In the genomic region with DNA sequence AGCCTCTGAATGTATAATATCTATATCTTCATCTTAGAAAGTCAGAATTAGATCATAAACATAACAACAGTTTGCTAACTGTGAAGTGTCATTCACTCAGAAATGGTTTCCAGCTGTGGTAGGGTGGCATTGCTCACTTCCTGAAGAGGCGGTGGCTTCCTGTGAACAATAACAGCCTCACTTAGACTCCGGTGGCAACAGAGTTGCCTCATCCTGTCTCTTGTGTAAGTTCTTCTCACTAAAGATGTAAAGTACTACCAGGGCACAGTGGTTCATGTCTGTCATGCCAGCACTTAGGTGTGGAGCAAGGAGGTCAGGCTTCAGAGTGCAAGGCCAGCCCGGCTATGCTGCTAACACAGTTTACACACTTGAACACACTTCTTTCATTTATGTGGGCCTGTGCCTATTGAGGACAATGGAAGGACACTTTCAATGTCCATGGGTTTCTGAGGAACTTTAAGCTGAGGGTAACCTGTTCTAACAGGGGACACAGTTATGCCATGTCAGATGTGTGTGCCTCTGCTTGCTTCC, we compare ENCODE assay signal across 11 mouse cellular contexts.
A peak's percentile ranks its signal among the peaks of the same experiment; 100 is the strongest.
DNase-seq lines count a peak whose midpoint lies in the region; ATAC-seq lines count a peak whose summit lies in the region.
"Had no signal": no experiment of that assay in that cellular context is flagged by ENCODE, and none has a peak within 500 bp of the region (broad histone marks: within the 10 kb centered on the region; RNA-seq: fewer than 3 reads in every experiment).

No protein-coding gene starts in this region.

- peak; percentile 97 for DNase-seq in 416B (ENCODE audit: low read depth)
- peak; percentile 73 for DNase-seq in T-cell, adult 2 months (ENCODE audit: low spot score)
- peak; percentile 80 for DNase-seq in naive thymus-derived CD4-positive, alpha-beta T cell, adult 2 months (ENCODE audit: low read depth)
- no peak for DNase-seq in cerebellum, postnatal 10 days
- no peak for DNase-seq in gastrocnemius, adult 8-10 months (ENCODE audit: low spot score in 2 of 2)
- DNase-seq in frontal cortex, postnatal 36 days (ENCODE audit: low spot score in 2 of 2), result no peak
- DNase-seq in left cerebral cortex, adult 9 months (ENCODE audit: low spot score in 2 of 2), result no peak
- DNase-seq: adrenal gland, postnatal 10 days; cerebellum, adult 9-11 months; heart, postnatal 36 days had no signal

- H3K9me3 ChIP-seq in liver, embryonic 12.5 days (replicated peaks), result no peaks in the 10 kb centered on the region

- H3K27me3 ChIP-seq in liver, embryonic 12.5 days (replicated peaks), result no peaks in the 10 kb centered on the region

- peaks cover 37% of the 10 kb centered on the region for H3K4me1 ChIP-seq in liver, embryonic 12.5 days

- 45% methylated on average over 3 of the region's 3 CpGs for WGBS in liver, embryonic 12.5 days (ENCODE audit: insufficient replicate concordance)

- H3K4me3 ChIP-seq in liver, embryonic 12.5 days, result no peak overlapping the region

- H3K36me3 ChIP-seq in liver, embryonic 12.5 days, result no peaks in the 10 kb centered on the region

- 0 out of 2 replicates have a peak overlapping the region, but pooled peaks have one; percentile 45 for H3K27ac ChIP-seq in liver, embryonic 12.5 days

- no peak for ATAC-seq in liver, embryonic 12.5 days

- no peak overlapping the region for H3K4me2 ChIP-seq in liver, embryonic 12.5 days

- H3K9ac ChIP-seq in liver, embryonic 12.5 days, result no peak overlapping the region

Comparison
In these comparisons a context has a peak if more than half of its experiments do, and no peak if none do; other contexts are left out.
1. DNase-seq: peak in 416B (single experiment), T-cell, adult 2 months (single experiment) and naive thymus-derived CD4-positive, alpha-beta T cell, adult 2 months (single experiment); none in cerebellum, postnatal 10 days (0 of 2), gastrocnemius, adult 8-10 months (0 of 2), frontal cortex, postnatal 36 days (0 of 2) and left cerebral cortex, adult 9 months (0 of 2).